Mouse (Mus musculus) G1E (cell line): Measurements from ENCODE around the gene Ngly1. TPM values are rescaled to one million over a fixed set of nuclear protein-coding genes. Genes with fewer than 3 reads are reported as not detected.
A peak's percentile ranks its signal among the peaks of the same experiment; 100 is the strongest.

Experiments
- ATAC-seq: 2 replicates; pipeline ENCODE4 v1.8.0; 2016; ENCODE audit warnings: mild to moderate bottlenecking; ENCODE audit not compliant: insufficient number of reproducible peaks, poor library complexity, low FRiP score, severe bottlenecking; ENCODE audit errors: extremely low read depth
- DNase-seq: peaks from one replicate; pipeline ENCODE4 v3.0.0; 2012; ENCODE audit warnings: low spot score
- H3K27me3 ChIP-seq: 2 replicates; pipeline ENCODE4 v1.6.1; 2012; ENCODE audit warnings: mild to moderate bottlenecking, low read length, inconsistent platforms; ENCODE audit not compliant: insufficient read depth
- H3K36me3 ChIP-seq: replicated peaks from 2 replicates; pipeline ENCODE3; 2012; ENCODE audit warnings: mild to moderate bottlenecking, inconsistent platforms
- H3K4me1 ChIP-seq: 2 replicates; pipeline ENCODE4 v1.6.1; 2012; ENCODE audit warnings: low read depth, low read length, inconsistent platforms, mixed read lengths; ENCODE audit not compliant: insufficient read depth
- H3K4me3 ChIP-seq: 2 replicates; pipeline ENCODE4 v1.5.1; 2012; ENCODE audit warnings: low read depth, mild to moderate bottlenecking, inconsistent platforms, low read length, moderate library complexity, mixed read lengths
- H3K9me3 ChIP-seq: replicated peaks from 2 replicates; pipeline ENCODE4 v1.6.1; 2012; ENCODE audit warnings: inconsistent platforms
- CTCF ChIP-seq: IDR thresholded peaks from 2 replicates; pipeline ENCODE4 v1.5.1; 2012; ENCODE audit warnings: low read depth, low read length, inconsistent platforms, mixed read lengths
- GATA1 ChIP-seq: IDR thresholded peaks from 2 replicates; pipeline ENCODE4 v1.6.1; 2012; ENCODE audit warnings: borderline replicate concordance, low read length, inconsistent platforms, mixed read lengths
- GATA2 ChIP-seq: IDR thresholded peaks from 2 replicates; pipeline ENCODE4 v1.6.1; 2012; ENCODE audit warnings: low read depth, low read length, inconsistent platforms, borderline replicate concordance
- POLR2AphosphoS5 ChIP-seq: IDR thresholded peaks from 2 replicates; pipeline ENCODE4 v1.6.1; 2012; ENCODE audit warnings: low read depth, low read length, inconsistent platforms; ENCODE audit not compliant: insufficient replicate concordance
- TAL1 ChIP-seq: conservative IDR thresholded peaks from 2 replicates; pipeline ENCODE4 v1.6.1; 2012; ENCODE audit warnings: low read depth, low read length, inconsistent platforms, mixed read lengths
- polyA plus RNA-seq: library from polyadenylated mRNA; stranded (reverse); fragments of >175 nt; gene quantifications from 2 replicates; pipeline ENCODE4 v1.2.3, GENCODE M21; 2012
- total RNA-seq, 2 experiments: library from RNA; stranded (forward) in 1 of 2; stranded (reverse) in 1 of 2; fragments of 200-1000 nt in 1 of 2; fragments of >200 nt in 1 of 2; fragmentation: Nextera tagmentation in 1 of 2; gene quantifications; 2 replicates each; pipeline ENCODE4 v1.2.3; 2014 to 2017

The Ngly1 gene
- total and polyA plus RNA-seq, 3 experiments = 47.1 to 275 (median 48.2) TPM

- Histone ChIP-seq H3K4me1 (peaks cover 45% of the 10 kb centered on the region), H3K4me3 (peak overlapping the region; percentile 71), H3K9me3 (no peaks in the 10 kb centered on the region), H3K27me3 (no peaks in the 10 kb centered on the region), H3K36me3 (peaks cover 13% of the 10 kb centered on the region)
- no peak for DNase-seq
- TF ChIP-seq CTCF (no peak), POLR2AphosphoS5 (no peak), GATA1 (no peak), TAL1 (no peak), GATA2 (no peak)
- ATAC-seq = 0 out of 2 replicates have a peak, but pooled peaks have one; percentile 1
These were observed 5.4 kb upstream of the Ngly1 start for GRCm38 (mm10) chr14:16243603-16244209.

GRCm38 (mm10) chr14:16244370-16244769 is 4.7 kb upstream of the Ngly1 start:
- Histone ChIP-seq H3K4me1 (peaks cover 45% of the 10 kb centered on the region), H3K36me3 (peaks cover 13% of the 10 kb centered on the region), H3K27me3 (no peaks in the 10 kb centered on the region), H3K4me3 (no peak overlapping the region; the same call in 1 of the 2 replicates), H3K9me3 (no peaks in the 10 kb centered on the region)
- TF ChIP-seq TAL1 = no peak
- no peak for TF ChIP-seq GATA2
- no peak for TF ChIP-seq CTCF
- no peak for TF ChIP-seq GATA1
- TF ChIP-seq POLR2AphosphoS5 = no peak
- ATAC-seq = no peak
- no peak for DNase-seq

DNA sequence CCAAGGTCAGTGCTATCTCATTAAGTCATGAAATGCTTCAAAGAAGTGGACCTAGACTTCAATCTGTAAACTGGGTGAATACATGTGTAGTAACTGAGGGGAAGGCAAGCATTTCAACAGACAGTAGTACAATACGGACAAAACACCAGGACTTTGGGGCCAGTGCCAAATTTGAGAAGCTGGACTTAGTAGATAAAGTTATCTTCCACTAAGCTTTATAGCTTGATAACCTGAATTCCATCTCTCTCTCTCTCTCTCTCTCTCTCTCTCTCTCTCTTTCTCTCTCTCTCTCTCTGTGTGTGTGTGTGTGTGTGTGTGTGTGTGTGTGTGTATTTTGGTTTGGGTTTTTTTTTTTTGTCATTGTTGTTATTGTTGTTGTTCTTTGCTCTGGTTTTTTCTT is 4.0 kb upstream of the Ngly1 start:
- Histone ChIP-seq H3K27me3 (no peaks in the 10 kb centered on the region), H3K4me3 (no peak overlapping the region), H3K36me3 (peaks cover 13% of the 10 kb centered on the region), H3K9me3 (no peaks in the 10 kb centered on the region), H3K4me1 (peaks cover 53% of the 10 kb centered on the region)
- TF ChIP-seq TAL1 = peak; percentile 34; the same call in 1 of the 2 replicates
- TF ChIP-seq POLR2AphosphoS5 = no peak
- no peak for TF ChIP-seq GATA2
- no peak for TF ChIP-seq GATA1
- no peak for TF ChIP-seq CTCF
- ATAC-seq = 0 out of 2 replicates have a peak, but pooled peaks have one; percentile 1
- DNase-seq = no peak

GRCm38 (mm10) chr14:16246340-16246912 is 2.7 kb upstream of the Ngly1 start:
- H3K4me1 ChIP-seq = peaks cover 54% of the 10 kb centered on the region

DNA sequence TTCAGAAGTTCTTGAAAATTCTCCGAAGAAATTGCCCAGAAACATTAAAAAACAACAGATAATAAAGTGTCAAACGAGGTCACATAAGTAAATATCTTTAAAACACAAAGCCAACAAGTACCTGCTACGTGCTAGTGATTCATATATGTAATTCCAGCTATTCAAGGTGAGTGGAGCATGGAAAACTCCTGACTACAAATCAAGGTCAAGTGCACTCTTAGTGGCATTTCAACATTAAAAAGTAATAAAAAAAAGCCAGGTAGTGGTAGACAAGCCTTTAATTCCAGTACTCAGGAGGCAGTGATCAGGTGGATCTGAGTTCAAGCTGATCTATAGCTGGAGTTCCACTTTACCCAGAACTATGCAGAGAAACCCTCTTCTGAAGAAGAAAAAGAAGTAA is 945 bp upstream of the Ngly1 start:
- ATAC-seq (no peak), DNase-seq (no peak)
- Histone ChIP-seq H3K36me3 (peaks cover 3% of the 10 kb centered on the region), H3K9me3 (no peaks in the 10 kb centered on the region), H3K4me1 (peaks cover 46% of the 10 kb centered on the region), H3K4me3 (no peak overlapping the region), H3K27me3 (no peaks in the 10 kb centered on the region)
- TF ChIP-seq POLR2AphosphoS5 = no peak

More at GRCm38 (mm10) chr14:16246340-16246912, 2.7 kb upstream of the Ngly1 start:
- no peak for TF ChIP-seq CTCF
- TF ChIP-seq GATA2 = no peak
- no peak for TF ChIP-seq POLR2AphosphoS5
- no peak for TF ChIP-seq GATA1
- no peak for TF ChIP-seq TAL1
- H3K36me3 ChIP-seq = peaks cover 9% of the 10 kb centered on the region
- H3K27me3 ChIP-seq = no peaks in the 10 kb centered on the region
- ATAC-seq (no peak), DNase-seq (no peak)
- no peak overlapping the region for H3K4me3 ChIP-seq
- H3K9me3 ChIP-seq = no peaks in the 10 kb centered on the region

DNA sequence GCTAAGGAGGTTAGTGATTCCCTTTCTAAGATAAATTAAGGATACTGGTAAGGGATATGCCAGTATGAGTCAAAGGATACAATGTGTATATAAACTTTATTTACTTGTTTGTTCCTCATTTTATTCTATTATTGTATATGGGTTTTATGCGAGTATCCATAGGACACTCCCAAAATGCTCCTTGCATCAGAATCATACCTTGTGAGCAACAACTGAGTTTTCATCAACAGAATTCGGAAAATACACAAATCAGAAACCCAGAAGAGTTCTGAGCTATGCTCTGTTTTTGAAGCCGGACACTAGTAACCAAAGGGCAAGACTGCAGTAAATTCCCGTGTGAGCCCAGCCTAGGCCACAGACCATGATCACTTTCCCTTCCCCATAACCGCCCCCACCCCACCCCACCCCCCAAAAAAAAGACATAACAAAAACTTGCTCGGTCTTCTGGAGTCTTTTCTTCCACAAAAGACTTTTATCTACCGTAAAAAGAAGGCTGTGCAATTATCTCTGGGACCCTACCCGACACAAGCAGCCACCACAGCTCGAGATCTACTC is 400 bp upstream of the Ngly1 start:
- Histone ChIP-seq H3K4me3 (peak overlapping the region; percentile 78), H3K27me3 (no peaks in the 10 kb centered on the region), H3K36me3 (peaks cover 4% of the 10 kb centered on the region), H3K9me3 (no peaks in the 10 kb centered on the region), H3K4me1 (peaks cover 47% of the 10 kb centered on the region)
- TF ChIP-seq GATA1 (no peak), GATA2 (no peak), POLR2AphosphoS5 (no peak), CTCF (no peak), TAL1 (no peak)
- DNase-seq = no peak
- ATAC-seq = no peak
